Mouse (Mus musculus) CD4-positive helper T cell, adult 2 months (primary cell): ENCODE data around the gene Rnf20.
"Not testable (repeated sequence)": the region's sequence is repeated elsewhere in the genome, so short reads cannot be mapped to it uniquely, and the experiment has no call there.

Source experiments
- DNase-seq: peaks from one replicate; pipeline ENCODE4 v3.0.0-alpha.2; 2012; ENCODE audit warnings: low read depth, missing footprints, low spot score

Gene Rnf20

DNA sequence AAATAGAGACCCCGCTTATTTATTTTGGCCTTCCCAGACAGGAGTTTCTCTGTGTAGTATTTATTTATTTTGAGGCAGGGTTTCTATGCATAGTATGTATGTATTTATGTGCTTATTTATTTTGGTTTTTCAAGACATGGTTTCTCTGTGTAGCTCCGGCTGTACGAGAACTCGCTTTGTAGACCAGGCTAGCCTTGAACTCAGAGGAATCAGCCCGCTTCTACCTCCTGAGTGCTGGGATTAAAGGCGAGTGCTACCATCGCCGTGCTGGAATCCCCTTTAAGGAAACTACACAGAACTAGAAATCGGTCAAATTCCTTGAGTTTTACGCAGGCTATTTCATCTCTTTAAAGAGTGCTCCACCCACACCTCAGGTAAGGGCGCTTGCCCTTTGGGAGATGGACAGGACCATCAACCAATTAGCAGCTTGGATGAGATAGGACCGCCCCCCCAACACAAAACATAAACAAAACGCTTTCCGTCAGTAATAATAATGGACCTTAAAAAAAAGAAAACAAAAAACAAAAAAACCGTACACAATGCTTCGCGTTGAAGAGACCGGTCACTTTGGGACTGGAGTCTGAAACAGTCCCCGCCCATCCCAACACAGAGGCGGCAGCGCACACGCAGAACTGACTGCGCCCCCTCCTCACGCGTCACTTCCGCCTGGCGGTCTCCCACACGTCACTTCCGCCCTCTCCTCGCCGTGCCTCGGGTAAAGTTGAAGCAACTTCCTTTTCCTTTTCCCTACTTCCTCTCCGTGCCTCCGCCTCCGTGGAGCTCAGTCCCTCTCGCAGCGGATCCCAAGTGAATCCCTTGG lies at the start of gene Rnf20:
Gene Rnf20 (plus strand): TSS at position 688 of the 820 bp plus-strand sequence.
- DNase-seq: peak; percentile 96

DNA sequence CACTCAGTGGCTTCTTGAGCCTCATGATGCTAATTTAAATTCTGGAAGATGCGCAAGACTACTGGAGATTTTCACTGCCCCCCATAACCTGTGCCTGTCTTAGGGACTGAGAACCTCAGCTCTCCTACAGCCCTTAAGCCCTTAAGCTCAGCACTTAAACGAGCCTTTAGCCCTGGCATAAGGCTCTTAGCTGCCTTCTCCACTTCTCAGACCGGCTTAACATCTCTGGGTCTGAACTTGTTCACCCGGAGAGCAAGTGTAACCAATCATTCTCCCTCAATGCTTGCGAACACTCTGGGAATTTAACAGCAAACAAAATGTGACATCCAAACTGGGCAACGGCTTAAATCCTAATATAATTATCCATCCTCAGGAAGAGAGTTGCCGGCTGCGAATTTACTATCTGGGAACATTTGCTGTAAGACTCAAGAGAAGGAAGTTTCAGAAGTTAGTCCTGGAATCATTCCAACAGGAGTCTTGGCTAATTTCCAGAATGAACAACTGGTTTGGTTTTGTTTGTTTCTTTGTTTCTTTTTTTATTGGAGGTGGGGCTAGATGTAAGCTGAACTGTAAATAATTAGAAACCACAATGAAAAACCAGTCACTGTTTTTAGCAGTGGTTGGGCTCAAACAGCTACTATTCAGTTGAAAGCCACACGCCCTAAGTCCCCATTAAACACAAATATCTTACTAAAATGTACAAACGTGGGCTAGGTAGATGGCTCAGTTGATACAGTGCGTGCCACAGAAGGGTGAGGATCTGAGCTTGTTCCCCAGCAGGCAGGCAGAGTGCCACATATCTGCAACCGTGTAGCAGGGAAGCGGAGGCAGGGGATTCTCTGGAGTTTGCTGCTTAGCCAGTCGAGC lies 47.6 kb upstream of the Rnf20 start:
- no peak for DNase-seq

DNA sequence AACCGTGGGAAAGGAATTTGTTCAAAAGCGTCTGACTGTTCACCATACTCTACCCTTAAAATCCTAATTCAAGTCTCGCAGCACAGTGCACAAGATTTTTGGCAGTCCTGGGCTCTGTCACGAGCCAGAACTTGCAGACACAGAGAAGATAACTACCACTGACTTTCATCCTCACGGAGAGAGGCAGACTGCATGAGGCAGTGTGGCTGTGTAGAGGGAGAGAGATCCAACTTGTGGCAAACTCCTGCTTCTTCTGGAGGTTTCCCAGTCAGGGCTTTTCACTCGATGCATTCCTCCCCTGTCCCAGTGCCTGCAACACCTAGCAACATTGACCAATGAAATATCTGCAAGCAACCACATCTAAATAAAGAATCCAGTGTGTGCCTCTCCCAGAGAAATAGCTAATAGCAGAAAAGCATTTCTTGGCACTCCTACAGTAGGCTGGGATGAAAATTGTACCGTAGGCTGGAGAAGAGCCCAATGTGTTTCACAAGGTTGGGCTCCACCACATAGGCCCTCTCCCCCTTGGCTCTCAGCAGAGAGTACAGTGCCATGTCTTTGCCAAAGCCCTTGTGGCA lies 46.2 kb upstream of the Rnf20 start:
- DNase-seq: no peak

- no peak for DNase-seq
Observed at GRCm38 (mm10) chr4:49586811-49587210, 45.0 kb upstream of the Rnf20 start.

GRCm38 (mm10) chr4:49590152-49590551 lies 41.7 kb upstream of the Rnf20 start:
- no peak for DNase-seq

DNA sequence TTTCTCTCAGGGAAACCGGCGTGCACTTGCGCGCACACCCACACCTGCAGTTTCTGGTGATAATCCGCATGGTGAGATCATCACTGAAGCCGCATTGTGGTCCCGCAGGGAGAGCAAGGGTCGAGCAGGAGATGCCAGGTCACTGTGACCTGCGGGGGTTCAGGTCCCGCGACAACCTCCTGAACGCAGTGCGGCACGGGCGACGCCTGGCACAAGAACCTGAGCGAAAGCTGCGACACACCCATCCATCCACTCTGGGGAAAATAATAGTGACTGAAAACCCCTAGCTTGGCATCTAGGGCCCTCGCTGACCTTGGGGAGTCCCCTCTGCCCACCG lies 35.0 kb upstream of the Rnf20 start:
- DNase-seq: no peak

GRCm38 (mm10) chr4:49597183-49598100 lies 34.4 kb upstream of the Rnf20 start, which contains the start of gene Tmem246:
Gene Tmem246 (minus strand): TSS chr4:49597876.
- DNase-seq: no peak

DNA sequence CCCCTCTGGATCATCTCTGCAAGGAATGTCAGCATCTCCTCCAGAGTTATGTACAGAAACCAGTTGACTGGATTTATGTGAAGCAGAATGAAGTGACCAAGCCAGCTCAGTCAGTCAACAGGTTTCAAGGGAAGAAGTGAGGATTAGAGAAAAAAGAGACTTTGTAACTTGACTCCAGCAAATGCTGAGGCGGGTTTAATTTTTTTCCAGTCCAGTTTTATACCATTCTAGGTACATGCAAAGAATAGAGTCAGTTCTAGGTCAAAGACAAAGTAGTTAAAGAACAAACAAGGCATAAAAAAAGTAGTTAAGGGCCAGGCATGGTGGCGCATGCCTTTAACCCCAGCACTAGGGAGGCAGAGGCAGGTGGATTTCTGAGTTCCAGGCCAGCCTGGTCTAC lies 28.6 kb upstream of the Rnf20 start:
- no peak for DNase-seq

- no peak for DNase-seq
Observed at GRCm38 (mm10) chr4:49604016-49604546, 27.7 kb upstream of the Rnf20 start.

GRCm38 (mm10) chr4:49604616-49605015 lies 27.2 kb upstream of the Rnf20 start:
- no peak for DNase-seq

DNA sequence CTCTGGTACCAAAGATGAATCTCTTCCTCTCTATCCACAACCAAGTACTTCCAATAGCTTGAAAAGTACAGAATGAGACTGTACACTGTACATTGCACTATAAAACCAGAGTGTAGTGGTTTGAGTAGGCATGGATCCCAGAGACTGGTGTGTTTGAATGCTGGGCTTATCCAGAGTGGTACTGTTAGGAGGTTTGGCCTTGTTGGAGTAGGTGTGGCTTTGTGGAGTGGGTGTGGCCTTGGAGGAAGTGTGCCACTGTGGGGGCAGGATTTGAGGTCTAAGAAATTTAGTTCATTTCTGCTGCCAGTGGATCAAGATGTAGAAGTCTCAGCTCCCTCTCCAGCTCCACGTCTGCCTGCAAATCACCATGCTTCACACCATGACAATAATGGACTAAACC lies 26.3 kb upstream of the Rnf20 start:
- DNase-seq: no peak

- no peak for DNase-seq
Observed at GRCm38 (mm10) chr4:49616924-49617323, 14.9 kb upstream of the Rnf20 start.

- not testable (repeated sequence) for DNase-seq
Observed at GRCm38 (mm10) chr4:49619861-49620260, 11.9 kb upstream of the Rnf20 start.

GRCm38 (mm10) chr4:49622272-49622671 lies 9.5 kb upstream of the Rnf20 start:
- DNase-seq: no peak

DNA sequence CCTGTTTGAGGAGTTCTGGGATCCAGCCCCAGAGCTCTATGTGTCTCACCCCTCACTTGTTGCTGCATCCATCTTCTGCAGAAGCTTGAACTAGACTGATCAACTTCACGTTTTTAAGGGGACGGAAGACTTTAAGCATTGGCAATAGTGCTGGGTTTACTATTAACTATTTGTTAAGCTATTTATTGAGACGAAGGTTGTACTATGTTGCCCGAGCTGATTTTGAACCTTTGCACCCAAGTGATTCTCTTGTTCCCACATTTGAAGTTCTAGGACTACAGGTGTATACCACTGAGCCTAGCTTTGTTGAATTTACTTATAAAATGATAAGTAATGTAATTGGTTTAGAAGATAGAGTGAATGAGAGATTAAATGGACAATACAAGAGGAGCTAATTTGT lies 7.9 kb upstream of the Rnf20 start:
- DNase-seq: no peak

DNA sequence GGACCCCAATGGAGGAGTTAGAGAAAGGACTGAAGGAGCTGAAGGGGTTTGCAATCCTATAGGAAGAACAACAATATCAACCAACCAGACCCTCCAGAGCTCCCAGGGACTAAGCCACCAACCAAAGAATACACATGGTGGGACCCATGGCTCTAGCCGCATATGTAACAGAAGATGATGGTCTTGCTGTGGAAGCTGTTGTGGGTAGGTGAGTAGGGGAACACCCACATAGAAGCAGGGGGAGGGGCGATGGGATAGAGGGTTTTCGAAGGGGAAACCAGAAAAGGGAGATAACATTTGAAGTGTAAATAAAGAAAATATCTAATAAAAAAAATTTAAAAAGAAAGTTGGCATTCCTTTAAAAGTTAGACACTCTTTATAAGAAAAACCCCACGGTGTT lies 6.8 kb upstream of the Rnf20 start:
- DNase-seq: not testable (repeated sequence)

- DNase-seq: peak; percentile 74
Observed at GRCm38 (mm10) chr4:49626973-49627372, 4.8 kb upstream of the Rnf20 start.

- no peak for DNase-seq
Observed at GRCm38 (mm10) chr4:49628941-49629340, 2.9 kb upstream of the Rnf20 start.

DNA sequence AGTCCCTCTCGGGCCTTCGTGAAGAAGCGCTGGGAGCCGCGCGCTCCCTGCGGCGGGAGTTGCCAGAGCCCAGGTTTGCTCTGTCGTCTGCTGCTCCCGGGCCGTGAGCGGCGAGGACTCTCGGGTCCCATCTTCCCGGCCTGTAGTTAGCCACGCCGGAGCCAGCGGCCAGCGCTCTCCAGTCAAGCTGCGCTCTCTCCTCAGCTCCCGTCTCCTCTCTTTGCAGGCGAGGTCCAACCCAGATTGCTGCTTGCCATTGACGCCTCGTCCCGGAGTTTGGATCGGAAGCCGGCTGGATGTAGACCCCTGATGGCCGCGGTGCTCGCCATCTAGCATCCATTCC lies 304 bp downstream of the Rnf20 start:
- no peak for DNase-seq

GRCm38 (mm10) chr4:49637821-49638220 lies 6.0 kb downstream of the Rnf20 start:
- DNase-seq: no peak

- DNase-seq: no peak
Observed at GRCm38 (mm10) chr4:49639913-49640312, 8.1 kb downstream of the Rnf20 start.
